Mouse (Mus musculus): ENCODE data around the gene Olfr543. TPM values are rescaled to one million over a fixed set of nuclear protein-coding genes. Genes with fewer than 3 reads are reported as not detected.

Olfr543 gene
- total RNA-seq, 1 experiment = 0.22 TPM

DNA sequence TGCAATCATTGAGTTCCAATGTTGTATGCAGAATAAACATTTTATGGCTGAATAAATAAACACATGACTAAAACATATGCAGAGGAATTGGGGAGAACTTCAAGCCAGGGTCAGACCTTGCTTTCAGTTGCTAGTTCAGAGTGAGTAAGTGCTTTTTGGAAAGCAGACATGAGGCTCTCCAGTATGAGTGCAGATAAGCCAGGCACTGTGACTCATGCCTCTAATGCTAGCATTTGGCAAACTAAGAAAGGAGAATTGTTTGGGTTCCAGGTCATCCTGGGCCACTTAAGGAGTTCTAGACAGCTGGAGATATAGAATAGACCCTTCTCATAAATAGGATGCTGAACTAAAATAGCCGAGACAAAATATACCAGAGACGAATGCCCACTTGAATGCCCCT is 2.2 kb upstream of the Olfr543 start:
- in situ Hi-C loops (cut with MboI; ENCODE audit: low sequenced_read_pairs in 2 of 2, unreplicated experiment in 2 of 2) = no loop called here
- Histone ChIP-seq H3K9ac (ENCODE audit: insufficient read depth, low read depth, low read length, poor library complexity, severe bottlenecking) (no peak overlapping the region), H3K27ac (ENCODE audit: insufficient read depth, low read depth, low read length, poor library complexity, severe bottlenecking) (no peak overlapping the region), H3K9me3 (ENCODE audit: control insufficient read depth, insufficient read depth, low read depth, low read length) (no peaks in the 10 kb centered on the region), H3K4me3 (ENCODE audit: insufficient read depth in 1 of 2, low read depth in 1 of 2, low read length in 2 of 2, poor library complexity in 1 of 2, severe bottlenecking in 1 of 2) (no peak overlapping the region), H3K36me3 (ENCODE audit: control insufficient read depth, insufficient read depth, low read length, poor library complexity, severe bottlenecking) (no peaks in the 10 kb centered on the region), H3K4me1 (ENCODE audit: control insufficient read depth in 2 of 2, insufficient read depth in 2 of 2, low read length in 2 of 2, poor library complexity in 1 of 2) (peaks cover 5 to 7% of the 10 kb centered on the region in 2 experiments; a peak in 2 of 4 replicates)
- DNase-seq (ENCODE audit: low read depth, low spot score) = no peak
- TF ChIP-seq CHD2 (IDR thresholded peaks at IDR 0.05; ENCODE audit: low read depth, low read length) (no peak), HCFC1 (IDR thresholded peaks at IDR 0.05; ENCODE audit: borderline replicate concordance, insufficient read depth, low read length) (no peak)

DNA sequence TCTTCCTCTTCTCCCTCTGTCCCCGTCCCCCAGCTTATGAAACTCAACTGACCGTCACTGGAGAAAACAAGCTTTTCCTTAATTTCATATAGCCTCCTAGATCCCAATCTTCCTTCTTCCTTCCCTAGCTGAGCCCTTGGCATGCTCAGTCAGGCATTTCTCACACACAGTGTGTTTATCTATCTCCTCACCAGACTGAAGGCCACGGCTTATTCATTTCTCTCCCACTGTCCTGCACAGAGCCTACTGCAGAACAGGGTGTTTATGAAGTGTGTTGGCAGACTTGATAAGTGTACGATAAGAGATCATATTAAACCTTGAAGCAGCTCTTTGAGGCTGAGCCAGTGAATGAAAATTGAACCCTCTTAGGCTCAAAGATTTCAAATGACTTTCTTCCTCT is 658 bp downstream of the Olfr543 start:
- TF ChIP-seq HCFC1 (IDR thresholded peaks at IDR 0.05; ENCODE audit: borderline replicate concordance, insufficient read depth, low read length) (no peak), MAFK (IDR thresholded peaks at IDR 0.05; ENCODE audit: insufficient read depth, low read depth, low read length) (no peak), ZNF384 (IDR thresholded peaks at IDR 0.05; ENCODE audit: low read depth, low read length) (no peak), CHD2 (IDR thresholded peaks at IDR 0.05; ENCODE audit: low read depth, low read length) (no peak), ZC3H11A (IDR thresholded peaks at IDR 0.05; ENCODE audit: borderline replicate concordance, low read depth, low read length) (no peak)
- no peak for DNase-seq (ENCODE audit: low read depth, low spot score)
- in situ Hi-C loops (cut with MboI; ENCODE audit: low sequenced_read_pairs in 2 of 2, unreplicated experiment in 2 of 2) = no loop called here
- no peak overlapping the region for H3K4me3 ChIP-seq (ENCODE audit: insufficient read depth in 1 of 2, low read depth in 1 of 2, low read length in 2 of 2, poor library complexity in 1 of 2, severe bottlenecking in 1 of 2)
- H3K27ac ChIP-seq (ENCODE audit: insufficient read depth, low read depth, low read length, poor library complexity, severe bottlenecking) = no peak overlapping the region
- peaks cover 2% of the 10 kb centered on the region; the same call in 1 of the 2 replicates for H3K36me3 ChIP-seq (ENCODE audit: control insufficient read depth, insufficient read depth, low read length, poor library complexity, severe bottlenecking)
- no peaks in the 10 kb centered on the region for H3K9me3 ChIP-seq (ENCODE audit: control insufficient read depth, insufficient read depth, low read depth, low read length)
- H3K9ac ChIP-seq (ENCODE audit: insufficient read depth, low read depth, low read length, poor library complexity, severe bottlenecking) = no peak overlapping the region
- H3K4me1 ChIP-seq (ENCODE audit: control insufficient read depth in 2 of 2, insufficient read depth in 2 of 2, low read length in 2 of 2, poor library complexity in 1 of 2) = peaks cover 8 to 10% of the 10 kb centered on the region in 2 experiments; a peak in 3 of 4 replicates

DNA sequence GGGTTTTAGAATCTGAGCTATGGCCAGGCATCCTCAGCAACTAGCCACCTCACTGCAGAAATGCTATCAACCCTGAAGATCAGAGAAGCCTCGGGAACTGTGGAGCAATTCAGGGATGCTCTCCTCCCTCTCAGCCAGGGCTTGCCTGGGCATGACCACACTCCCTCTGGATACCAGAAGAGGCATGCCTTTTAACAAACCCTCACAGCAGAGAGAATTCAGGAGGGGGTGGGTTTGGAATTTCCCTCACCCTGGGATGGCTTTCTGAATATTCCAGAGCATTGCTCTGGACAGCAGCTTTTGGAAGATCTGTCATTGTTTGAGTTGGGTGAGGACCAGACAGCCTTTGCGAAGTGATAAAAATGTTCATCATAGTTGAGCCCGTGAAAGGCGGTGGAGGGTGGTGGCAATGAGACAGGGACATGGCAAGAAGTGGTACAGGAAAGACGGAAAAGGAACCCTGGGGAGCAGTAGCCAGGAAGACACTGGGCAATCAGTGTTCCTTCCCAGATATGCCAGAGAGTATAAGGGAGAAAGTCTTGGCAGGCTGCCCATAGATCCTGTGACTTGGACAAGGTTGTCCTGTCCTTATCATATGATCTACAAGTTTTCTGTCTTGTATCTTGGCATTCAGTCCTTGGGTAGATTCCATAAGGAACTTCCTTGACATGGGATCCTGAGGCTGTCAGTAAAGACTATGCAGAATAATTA is 2.0 kb downstream of the Olfr543 start:
- no peak for DNase-seq (ENCODE audit: low read depth, low spot score)
- no peak overlapping the region for H3K9ac ChIP-seq (ENCODE audit: insufficient read depth, low read depth, low read length, poor library complexity, severe bottlenecking)
- peak overlapping the region; percentile 69 for H3K27ac ChIP-seq (ENCODE audit: insufficient read depth, low read depth, low read length, poor library complexity, severe bottlenecking)
- H3K9me3 ChIP-seq (ENCODE audit: control insufficient read depth, insufficient read depth, low read depth, low read length) = no peaks in the 10 kb centered on the region
- in situ Hi-C loops (cut with MboI; ENCODE audit: low sequenced_read_pairs in 2 of 2, unreplicated experiment in 2 of 2) = no loop called here
- TF ChIP-seq MAFK (IDR thresholded peaks at IDR 0.05; ENCODE audit: insufficient read depth, low read depth, low read length) (no peak), ZNF384 (IDR thresholded peaks at IDR 0.05; ENCODE audit: low read depth, low read length) (no peak), HCFC1 (IDR thresholded peaks at IDR 0.05; ENCODE audit: borderline replicate concordance, insufficient read depth, low read length) (0 out of 2 replicates have a peak, but pooled peaks have one; percentile 39)
- H3K4me1 ChIP-seq (ENCODE audit: control insufficient read depth in 2 of 2, insufficient read depth in 2 of 2, low read length in 2 of 2, poor library complexity in 1 of 2) = peaks cover 8 to 10% of the 10 kb centered on the region in 2 experiments; a peak in 3 of 4 replicates
- H3K36me3 ChIP-seq (ENCODE audit: control insufficient read depth, insufficient read depth, low read length, poor library complexity, severe bottlenecking) = peaks cover 2% of the 10 kb centered on the region; the same call in 1 of the 2 replicates
- no peak overlapping the region for H3K4me3 ChIP-seq (ENCODE audit: insufficient read depth in 1 of 2, low read depth in 1 of 2, low read length in 2 of 2, poor library complexity in 1 of 2, severe bottlenecking in 1 of 2)

DNA sequence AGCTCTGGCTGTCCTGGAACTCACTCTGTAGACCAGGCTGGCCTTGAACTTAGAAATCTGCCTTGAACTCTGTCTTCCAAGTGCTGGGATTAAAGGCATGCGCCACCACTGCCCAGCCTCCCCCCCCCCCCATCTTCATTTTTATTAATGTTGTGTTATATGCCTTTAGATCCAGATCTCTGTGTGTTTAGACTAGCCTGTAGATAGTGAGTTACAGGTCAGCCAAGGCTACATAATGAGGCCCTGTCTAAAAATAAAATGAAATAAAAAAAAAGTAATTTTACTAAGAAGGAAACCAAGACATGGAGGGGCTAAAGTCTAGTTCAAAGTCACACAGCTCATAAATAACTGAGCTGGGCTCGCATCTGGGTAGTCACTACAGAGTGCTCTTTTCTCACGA is 2.6 kb downstream of the Olfr543 start:
- Histone ChIP-seq H3K9me3 (ENCODE audit: control insufficient read depth, insufficient read depth, low read depth, low read length) (no peaks in the 10 kb centered on the region), H3K9ac (ENCODE audit: insufficient read depth, low read depth, low read length, poor library complexity, severe bottlenecking) (no peak overlapping the region), H3K4me3 (ENCODE audit: insufficient read depth in 1 of 2, low read depth in 1 of 2, low read length in 2 of 2, poor library complexity in 1 of 2, severe bottlenecking in 1 of 2) (no peak overlapping the region), H3K27ac (ENCODE audit: insufficient read depth, low read depth, low read length, poor library complexity, severe bottlenecking) (peak overlapping the region; percentile 69), H3K4me1 (ENCODE audit: control insufficient read depth in 2 of 2, insufficient read depth in 2 of 2, low read length in 2 of 2, poor library complexity in 1 of 2) (peaks cover 8 to 10% of the 10 kb centered on the region in 2 experiments; a peak in 3 of 4 replicates), H3K36me3 (ENCODE audit: control insufficient read depth, insufficient read depth, low read length, poor library complexity, severe bottlenecking) (peaks cover 2% of the 10 kb centered on the region; the same call in 1 of the 2 replicates)
- no peak for DNase-seq (ENCODE audit: low read depth, low spot score)
- in situ Hi-C loops (cut with MboI; ENCODE audit: low sequenced_read_pairs in 2 of 2, unreplicated experiment in 2 of 2) = no loop called here
- TF ChIP-seq CHD2 (IDR thresholded peaks at IDR 0.05; ENCODE audit: low read depth, low read length) (no peak), ZNF384 (IDR thresholded peaks at IDR 0.05; ENCODE audit: low read depth, low read length) (no peak), MAFK (IDR thresholded peaks at IDR 0.05; ENCODE audit: insufficient read depth, low read depth, low read length) (no peak), HCFC1 (IDR thresholded peaks at IDR 0.05; ENCODE audit: borderline replicate concordance, insufficient read depth, low read length) (no peak), ZC3H11A (IDR thresholded peaks at IDR 0.05; ENCODE audit: borderline replicate concordance, low read depth, low read length) (no peak)
